Mouse (Mus musculus) embryonic fibroblast, embryonic 13.5 days (primary cell): ENCODE results near the gene Grik5.

ENCODE experiments used
- CTCF ChIP-seq: IDR thresholded peaks from 2 replicates; pipeline ENCODE4 v1.5.1; 2011; ENCODE audit warnings: mild to moderate bottlenecking, control low read depth, low read length, moderate library complexity, borderline replicate concordance; ENCODE audit not compliant: insufficient read depth
- POLR2A ChIP-seq: IDR thresholded peaks from 2 replicates; pipeline ENCODE4 v1.6.1; 2011; ENCODE audit warnings: low read depth, mild to moderate bottlenecking, control low read depth, low read length, moderate library complexity

- TF ChIP-seq CTCF (no peak), POLR2A (no peak)
Measured at GRCm38 (mm10) chr7:25008635-25009034, 63.5 kb downstream of the Grik5 start.
